Mouse (Mus musculus) MEL (cell line): ENCODE results near the gene Ptbp1. TPM values are rescaled to one million over a fixed set of nuclear protein-coding genes. Genes with fewer than 3 reads are reported as not detected.

Source experiments
- DNase-seq: peaks from one replicate; pipeline ENCODE4 v3.0.0; 2011; ENCODE audit warnings: low read depth, low spot score
- H3K27ac ChIP-seq: 2 replicates; pipeline ENCODE4 v1.5.1; 2012; ENCODE audit warnings: low read depth, mild to moderate bottlenecking, control low read depth, low read length, moderate library complexity; ENCODE audit not compliant: control insufficient read depth
- H3K27me3 ChIP-seq, 2 experiments: fragments of 150-350 bp in 1 of 2; sonication (generic) in 1 of 2; 2 replicates each; pipeline ENCODE4 v1.6.1; 2012; ENCODE audit warnings: low read length in 2 of 2, mild to moderate bottlenecking in 2 of 2, improper control_type of control experiment in 1 of 2, moderate library complexity in 1 of 2; ENCODE audit not compliant: insufficient read depth in 2 of 2, control insufficient read depth in 1 of 2
- H3K36me3 ChIP-seq, 2 experiments: 2 replicates each; pipeline ENCODE4 v1.6.1; 2012 to 2014; ENCODE audit warnings: low read length in 2 of 2, improper control_type of control experiment in 1 of 2, inconsistent platforms in 1 of 2, mild to moderate bottlenecking in 1 of 2; ENCODE audit not compliant: insufficient read depth in 2 of 2, control insufficient read depth in 1 of 2
- H3K4me1 ChIP-seq, 2 experiments: fragments of 150-350 bp in 1 of 2; sonication (generic) in 1 of 2; 2 replicates each; pipeline ENCODE4 v1.6.1; 2012; ENCODE audit warnings: low read length in 2 of 2, improper control_type of control experiment in 1 of 2, mild to moderate bottlenecking in 1 of 2; ENCODE audit not compliant: insufficient read depth in 2 of 2, control insufficient read depth in 1 of 2
- H3K4me3 ChIP-seq, 2 experiments: fragments of 150-350 bp in 1 of 2; sonication (generic) in 1 of 2; 2 replicates each; pipeline ENCODE4 v1.5.1; 2012; ENCODE audit warnings: low read depth in 2 of 2, low read length in 2 of 2, mild to moderate bottlenecking in 2 of 2, moderate library complexity in 2 of 2, control low read depth in 1 of 2, improper control_type of control experiment in 1 of 2; ENCODE audit not compliant: control insufficient read depth in 1 of 2, insufficient read depth in 1 of 2
- H3K79me2 ChIP-seq: 2 replicates; pipeline ENCODE4 v1.6.1; 2012; ENCODE audit warnings: mild to moderate bottlenecking, low read length, moderate library complexity; ENCODE audit not compliant: control insufficient read depth, poor library complexity, insufficient read depth
- H3K9ac ChIP-seq: 2 replicates; pipeline ENCODE4 v1.6.1; 2012; ENCODE audit warnings: low read depth, mild to moderate bottlenecking, control low read depth, low read length, moderate library complexity; ENCODE audit not compliant: control insufficient read depth, poor library complexity, severe bottlenecking
- H3K9me3 ChIP-seq: fragments of 150-350 bp; sonication (generic); replicated peaks from 2 replicates; pipeline ENCODE4 v1.6.1; 2012; ENCODE audit warnings: mild to moderate bottlenecking, low read length, improper control_type of control experiment, moderate library complexity; ENCODE audit not compliant: insufficient read depth
- BHLHE40 ChIP-seq: IDR thresholded peaks from 2 replicates; pipeline ENCODE4 v1.6.1; 2012; ENCODE audit warnings: low read depth, mild to moderate bottlenecking, inconsistent platforms, low read length, improper control_type of control experiment, borderline replicate concordance
- CHD2 ChIP-seq: IDR thresholded peaks from 2 replicates; pipeline ENCODE4 v1.6.1; 2011; ENCODE audit warnings: low read length, improper control_type of control experiment
- CTCF ChIP-seq, 3 experiments: IDR thresholded peaks in 2 of 3; conservative IDR thresholded peaks in 1 of 3; 2 replicates each; pipeline ENCODE4 v1.5.1; 2011 to 2012; ENCODE audit warnings: low read length in 3 of 3, low read depth in 2 of 3, mild to moderate bottlenecking in 2 of 3, improper control_type of control experiment in 1 of 3, inconsistent platforms in 1 of 3, mixed read lengths in 1 of 3, moderate library complexity in 1 of 3; ENCODE audit not compliant: control insufficient read depth in 1 of 3, insufficient read depth in 1 of 3, poor library complexity in 1 of 3, severe bottlenecking in 1 of 3
- E2F4 ChIP-seq: IDR thresholded peaks from 2 replicates; pipeline ENCODE4 v1.6.1; 2011; ENCODE audit warnings: low read depth, low read length, improper control_type of control experiment, borderline replicate concordance
- EP300 ChIP-seq, 2 experiments: IDR thresholded peaks; 2 replicates each; pipeline ENCODE4 v1.6.1; 2011; ENCODE audit warnings: improper control_type of control experiment in 2 of 2, low read length in 2 of 2, low read depth in 1 of 2, mild to moderate bottlenecking in 1 of 2
- ETS1 ChIP-seq: IDR thresholded peaks from 2 replicates; pipeline ENCODE4 v1.6.1; 2012; ENCODE audit warnings: low read depth, mild to moderate bottlenecking, inconsistent platforms, low read length, improper control_type of control experiment, moderate library complexity
- GABPA ChIP-seq: IDR thresholded peaks from 2 replicates; pipeline ENCODE4 v1.6.1; 2012; ENCODE audit warnings: low read depth, mild to moderate bottlenecking, inconsistent platforms, low read length, improper control_type of control experiment, moderate library complexity
- GATA1 ChIP-seq: IDR thresholded peaks from 2 replicates; pipeline ENCODE4 v1.6.1; 2011; ENCODE audit warnings: low read depth, low read length, improper control_type of control experiment
- HCFC1 ChIP-seq: IDR thresholded peaks from 2 replicates; pipeline ENCODE4 v1.6.1; 2012; ENCODE audit warnings: low read depth, mild to moderate bottlenecking, inconsistent platforms, low read length, improper control_type of control experiment, moderate library complexity
- JUND ChIP-seq: IDR thresholded peaks from 2 replicates; pipeline ENCODE4 v1.6.1; 2011; ENCODE audit warnings: low read depth, mild to moderate bottlenecking, improper control_type of control experiment, low read length
- KAT2A ChIP-seq: conservative IDR thresholded peaks from 2 replicates; pipeline ENCODE4 v1.6.1; 2012; ENCODE audit warnings: low read depth, low read length, improper control_type of control experiment, inconsistent platforms
- MAX ChIP-seq: IDR thresholded peaks from 2 replicates; pipeline ENCODE4 v1.6.1; 2011; ENCODE audit warnings: low read length, improper control_type of control experiment
- MAZ ChIP-seq: IDR thresholded peaks from 2 replicates; pipeline ENCODE4 v1.6.1; 2012; ENCODE audit warnings: low read depth, mild to moderate bottlenecking, inconsistent platforms, low read length, improper control_type of control experiment
- MEF2A ChIP-seq: IDR thresholded peaks from 2 replicates; pipeline ENCODE4 v1.6.1; 2014; ENCODE audit warnings: low read depth, mild to moderate bottlenecking, inconsistent platforms, low read length, improper control_type of control experiment; ENCODE audit not compliant: poor library complexity, insufficient replicate concordance, severe bottlenecking; ENCODE audit errors: extremely low read depth
- MXI1 ChIP-seq: IDR thresholded peaks from 2 replicates; pipeline ENCODE4 v1.6.1; 2011; ENCODE audit warnings: mild to moderate bottlenecking, low read depth, low read length, improper control_type of control experiment
- MYB ChIP-seq: IDR thresholded peaks from 2 replicates; pipeline ENCODE4 v1.6.1; 2011; ENCODE audit warnings: mild to moderate bottlenecking, low read depth, low read length, improper control_type of control experiment
- MYC ChIP-seq: IDR thresholded peaks from 2 replicates; pipeline ENCODE4 v1.6.1; 2011; ENCODE audit warnings: low read depth, mild to moderate bottlenecking, low read length, improper control_type of control experiment, moderate library complexity
- NELFE ChIP-seq: IDR thresholded peaks from 2 replicates; pipeline ENCODE4 v1.6.1; 2011; ENCODE audit warnings: low read depth, low read length, improper control_type of control experiment
- POLR2A ChIP-seq, 2 experiments: IDR thresholded peaks; 2 replicates each; pipeline ENCODE4 v1.6.1; 2011 to 2012; ENCODE audit warnings: low read length in 2 of 2, mild to moderate bottlenecking in 2 of 2, control low read depth in 1 of 2, improper control_type of control experiment in 1 of 2, low read depth in 1 of 2, moderate library complexity in 1 of 2; ENCODE audit not compliant: control insufficient read depth in 1 of 2, insufficient read depth in 1 of 2, poor library complexity in 1 of 2
- POLR2AphosphoS2 ChIP-seq: IDR thresholded peaks from 2 replicates; pipeline ENCODE4 v1.6.1; 2011; ENCODE audit warnings: low read length, improper control_type of control experiment
- RAD21 ChIP-seq: IDR thresholded peaks from 2 replicates; pipeline ENCODE4 v1.6.1; 2011; ENCODE audit warnings: mild to moderate bottlenecking, low read depth, low read length, improper control_type of control experiment
- SIN3A ChIP-seq: IDR thresholded peaks from 2 replicates; pipeline ENCODE4 v1.6.1; 2012; ENCODE audit warnings: low read length, improper control_type of control experiment, inconsistent platforms
- SMC3 ChIP-seq: IDR thresholded peaks from 2 replicates; pipeline ENCODE4 v1.6.1; 2011; ENCODE audit warnings: low read depth, low read length, improper control_type of control experiment
- TBP ChIP-seq: IDR thresholded peaks from 2 replicates; pipeline ENCODE4 v1.8.0; 2011; ENCODE audit warnings: low read depth, low read length, improper control_type of control experiment
- TCF12 ChIP-seq: IDR thresholded peaks from 2 replicates; pipeline ENCODE4 v1.6.1; 2014; ENCODE audit warnings: low read depth, mild to moderate bottlenecking, inconsistent platforms, low read length, improper control_type of control experiment, moderate library complexity
- USF2 ChIP-seq, 2 experiments: IDR thresholded peaks; 2 replicates each; pipeline ENCODE4 v1.6.1; 2011 to 2012; ENCODE audit warnings: improper control_type of control experiment in 2 of 2, low read length in 2 of 2, borderline replicate concordance in 1 of 2, inconsistent platforms in 1 of 2, low read depth in 1 of 2, mild to moderate bottlenecking in 1 of 2; ENCODE audit not compliant: insufficient read depth in 1 of 2
- ZC3H11A ChIP-seq: IDR thresholded peaks from 2 replicates; pipeline ENCODE4 v1.6.1; 2012; ENCODE audit warnings: low read depth, mild to moderate bottlenecking, inconsistent platforms, low read length, improper control_type of control experiment
- ZKSCAN1 ChIP-seq: IDR thresholded peaks from 2 replicates; pipeline ENCODE4 v1.6.1; 2012; ENCODE audit warnings: low read depth, mild to moderate bottlenecking, inconsistent platforms, low read length, improper control_type of control experiment, moderate library complexity
- ZMIZ1 ChIP-seq: IDR thresholded peaks from 2 replicates; pipeline ENCODE4 v1.6.1; 2012; ENCODE audit warnings: low read depth, mild to moderate bottlenecking, inconsistent platforms, low read length, improper control_type of control experiment, moderate library complexity
- ZNF384 ChIP-seq: IDR thresholded peaks from 2 replicates; pipeline ENCODE4 v1.6.1; 2012; ENCODE audit warnings: low read depth, mild to moderate bottlenecking, inconsistent platforms, low read length, improper control_type of control experiment
- polyA plus RNA-seq, 2 experiments: library from polyadenylated mRNA; stranded (reverse) in 1 of 2; unstranded in 1 of 2; fragments of >175 nt in 1 of 2; fragments of >200 nt in 1 of 2; gene quantifications; 2 replicates each; pipeline versions ENCODE4 v1.2.1 to v1.2.4; 2012; ENCODE audit warnings: low replicate concordance in 2 of 2, low read depth in 1 of 2; ENCODE audit not compliant: insufficient read length in 2 of 2, insufficient read depth in 1 of 2, missing spikeins in 1 of 2
- total RNA-seq: library from RNA; depleted of rRNA; stranded (reverse); fragments of 300-350 nt; gene quantifications from 2 replicates; pipeline ENCODE4 v1.2.3, GENCODE M21; 2012

Gene Ptbp1
- total and polyA plus RNA-seq, 3 experiments = 301 to 837 (median 329) TPM

- Histone ChIP-seq H3K79me2 (no peaks in the 10 kb centered on the region), H3K4me3 (peak overlapping the region; percentile 45 to 50), H3K9ac (peak overlapping the region; percentile 68), H3K9me3 (no peaks in the 10 kb centered on the region), H3K36me3 (peaks cover 0 to 10% of the 10 kb centered on the region in 2 experiments; a peak in 2 of 4 replicates), H3K27ac (no peak overlapping the region), H3K4me1 (peaks cover 6 to 35% of the 10 kb centered on the region in 2 experiments; a peak in 3 of 4 replicates), H3K27me3 (no peaks in the 10 kb centered on the region)
- peak; percentile 92 for DNase-seq
- no peak for TF ChIP-seq CHD2
- no peak for TF ChIP-seq ETS1
- 0 out of 2 replicates have a peak, but pooled peaks have one; percentile 25 for TF ChIP-seq MYC
- TF ChIP-seq ZC3H11A = peak; percentile 23; the same call in 1 of the 2 replicates
- TF ChIP-seq RAD21 = peak; percentile 52
- TF ChIP-seq MYB = no peak
- TF ChIP-seq ZKSCAN1 = no peak
- peak; percentile 84 to 88 (median 85) for TF ChIP-seq CTCF (IDR thresholded peaks at IDR 0.05 in 2 of 3, conservative IDR thresholded peaks at IDR 0.05 in 1 of 3; ENCODE audit: control insufficient read depth in 1 of 3, insufficient read depth in 1 of 3, low read depth in 2 of 3, low read length in 3 of 3, poor library complexity in 1 of 3, severe bottlenecking in 1 of 3)
- TF ChIP-seq MXI1 = 0 out of 2 replicates have a peak, but pooled peaks have one; percentile 20
- TF ChIP-seq POLR2A (IDR thresholded peaks at IDR 0.05; ENCODE audit: control insufficient read depth in 1 of 2, insufficient read depth in 1 of 2, low read depth in 1 of 2, low read length in 2 of 2, poor library complexity in 1 of 2) = 0 out of 4 replicates have a peak, but pooled peaks of 1 of the 2 experiments have one; percentile 18
- TF ChIP-seq SIN3A = peak; percentile 63
- 0 out of 2 replicates have a peak, but pooled peaks have one; percentile 28 for TF ChIP-seq TBP
- peak; percentile 64 for TF ChIP-seq HCFC1
- no peak for TF ChIP-seq E2F4
- TF ChIP-seq TCF12 = no peak
- TF ChIP-seq GATA1 = no peak
- TF ChIP-seq NELFE = 0 out of 2 replicates have a peak, but pooled peaks have one; percentile 26
- TF ChIP-seq MAX = no peak
- TF ChIP-seq SMC3 = peak; percentile 83
- TF ChIP-seq EP300 (IDR thresholded peaks at IDR 0.05; ENCODE audit: low read depth in 1 of 2, low read length in 2 of 2) = no peak
These were observed 29.3 kb downstream of the Ptbp1 start for GRCm38 (mm10) chr10:79883297-79884084.

GRCm38 (mm10) chr10:79884446-79884845 lies 30.2 kb downstream of the Ptbp1 start:
- H3K9me3 ChIP-seq = no peaks in the 10 kb centered on the region
- no peaks in the 10 kb centered on the region for H3K79me2 ChIP-seq
- peak overlapping the region; percentile 68; the same call in 1 of the 2 replicates for H3K9ac ChIP-seq
- H3K36me3 ChIP-seq = peaks cover 0 to 10% of the 10 kb centered on the region in 2 experiments; a peak in 2 of 4 replicates
- H3K4me1 ChIP-seq = peaks cover 6 to 35% of the 10 kb centered on the region in 2 experiments; a peak in 3 of 4 replicates
- H3K4me3 ChIP-seq = peak overlapping the region; percentile 13 to 50; a peak in 2 of 4 replicates
- no peak for TF ChIP-seq SIN3A
- TF ChIP-seq POLR2AphosphoS2 = no peak
- TF ChIP-seq GABPA = no peak
- TF ChIP-seq NELFE = no peak
- TF ChIP-seq ZMIZ1 = no peak
- no peak for TF ChIP-seq MEF2A
- TF ChIP-seq CTCF (IDR thresholded peaks at IDR 0.05 in 2 of 3, conservative IDR thresholded peaks at IDR 0.05 in 1 of 3; ENCODE audit: control insufficient read depth in 1 of 3, insufficient read depth in 1 of 3, low read depth in 2 of 3, low read length in 3 of 3, poor library complexity in 1 of 3, severe bottlenecking in 1 of 3) = no peak
- no peak for TF ChIP-seq SMC3
- no peak for TF ChIP-seq JUND
- no peak for TF ChIP-seq ZNF384
- TF ChIP-seq MAZ = no peak
- no peak for TF ChIP-seq USF2 (IDR thresholded peaks at IDR 0.05; ENCODE audit: borderline replicate concordance in 1 of 2, insufficient read depth in 1 of 2, low read depth in 1 of 2, low read length in 2 of 2)
- no peak for TF ChIP-seq BHLHE40
- TF ChIP-seq KAT2A = no peak
- DNase-seq = no peak
- H3K27me3 ChIP-seq = no peaks in the 10 kb centered on the region
- no peak overlapping the region for H3K27ac ChIP-seq
